Mouse (Mus musculus) urinary bladder, postnatal 4 days (tissue): ENCODE data around the gene Sema6c.
"Not testable (repeated sequence)": the region's sequence is repeated elsewhere in the genome, so short reads cannot be mapped to it uniquely, and the experiment has no call there.

Experiments used
- DNase-seq, 2 experiments: peaks; one replicate each; pipeline ENCODE4 v3.0.0; 2021 to 2022; ENCODE audit warnings: low spot score in 2 of 2

The Sema6c gene

DNA sequence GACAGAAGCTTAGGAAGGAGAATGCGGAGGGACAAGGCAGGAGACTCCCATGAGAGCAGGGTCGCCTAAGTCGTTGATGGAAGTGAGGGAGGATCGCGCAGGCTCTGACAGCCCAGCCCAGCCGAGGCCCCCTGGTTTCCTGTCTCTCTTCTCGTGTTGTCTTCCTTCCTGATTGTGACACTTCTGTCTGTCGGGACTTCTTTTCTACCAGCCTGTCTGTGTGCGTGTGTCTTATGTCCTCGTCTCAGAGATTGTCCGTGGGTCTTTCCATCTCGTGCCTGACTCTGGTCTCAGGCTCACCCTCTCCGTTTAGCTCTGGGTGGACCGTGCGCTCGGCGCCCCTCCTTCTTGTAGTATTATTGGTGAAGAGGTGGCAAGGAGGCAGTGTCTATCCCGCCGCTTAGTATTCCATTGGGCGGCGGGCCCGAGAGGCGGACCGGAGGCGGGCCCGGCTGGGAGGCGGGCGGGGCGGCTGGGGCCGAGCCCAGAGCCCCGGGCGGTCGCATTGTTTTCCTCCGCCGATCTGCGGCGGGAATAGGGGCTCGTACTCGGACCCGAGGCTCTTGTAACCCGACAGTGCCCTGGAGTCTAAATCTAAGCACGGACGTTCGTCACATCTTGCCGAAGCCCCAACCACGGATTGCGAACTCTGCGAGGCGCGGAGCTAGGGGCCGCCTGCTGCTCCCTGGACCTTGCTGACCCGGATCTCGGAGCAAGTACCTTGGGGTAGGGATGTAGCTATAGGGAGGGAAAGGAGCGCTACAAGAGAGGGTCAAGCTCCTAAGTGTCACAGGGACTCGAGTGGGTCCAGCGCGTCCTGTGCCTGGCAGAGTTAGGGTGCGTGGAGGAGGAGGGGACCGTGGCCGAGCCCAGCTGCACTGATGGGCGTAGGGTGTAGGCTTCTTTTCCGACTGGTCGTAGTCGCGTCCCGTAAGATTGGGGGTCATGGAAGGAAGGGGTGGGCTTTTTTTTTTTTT, at the start of gene Sema6c:
TSS of gene Sema6c (plus strand) at position 471 of the 977 bp plus-strand sequence.
- peak; percentile 87 to 91 for DNase-seq

DNA sequence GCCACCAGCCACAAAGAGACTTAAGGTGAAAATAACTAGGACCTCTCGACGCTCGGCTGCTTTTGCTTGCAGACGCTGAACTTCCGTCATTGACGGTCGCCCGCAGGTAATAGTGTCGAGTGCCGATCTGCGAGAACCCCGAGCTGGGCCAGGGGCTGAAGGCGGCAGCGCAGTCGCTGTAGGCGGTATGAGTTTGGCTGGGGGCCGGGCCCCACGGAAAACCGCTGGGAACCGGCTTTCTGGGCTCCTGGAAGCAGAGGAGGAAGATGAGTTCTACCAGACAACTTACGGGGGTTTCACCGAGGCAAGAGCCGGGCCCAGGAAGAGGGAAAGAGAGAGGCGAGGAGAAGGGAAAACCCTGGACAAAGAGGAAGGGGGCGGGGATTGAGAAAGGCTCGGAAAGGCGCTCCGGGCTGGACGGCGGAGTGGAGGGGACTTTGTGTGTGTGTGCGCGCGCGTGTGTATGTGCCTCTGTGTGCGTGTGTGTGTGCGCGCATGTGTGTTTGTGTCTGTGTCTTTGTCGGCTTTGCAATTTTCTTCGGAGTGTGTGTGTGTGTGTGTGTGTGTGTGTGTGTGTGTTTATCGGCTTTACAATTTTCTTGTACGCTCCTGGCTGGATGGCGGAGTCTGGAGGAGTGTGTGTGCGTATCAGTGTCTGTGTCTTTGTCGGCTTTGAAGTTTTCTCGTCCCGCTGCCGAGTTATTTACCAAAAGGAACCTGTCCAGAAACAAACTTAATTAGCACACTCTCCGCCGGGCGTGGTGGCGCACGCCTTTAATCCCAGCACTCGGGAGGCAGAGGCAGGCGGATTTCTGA, 49.1 kb upstream of the Sema6c start, which contains the start of gene Vps72:
TSS of gene Vps72 (plus strand) at position 112 of the 816 bp plus-strand sequence.
- peak; percentile 84 to 87 for DNase-seq

DNA sequence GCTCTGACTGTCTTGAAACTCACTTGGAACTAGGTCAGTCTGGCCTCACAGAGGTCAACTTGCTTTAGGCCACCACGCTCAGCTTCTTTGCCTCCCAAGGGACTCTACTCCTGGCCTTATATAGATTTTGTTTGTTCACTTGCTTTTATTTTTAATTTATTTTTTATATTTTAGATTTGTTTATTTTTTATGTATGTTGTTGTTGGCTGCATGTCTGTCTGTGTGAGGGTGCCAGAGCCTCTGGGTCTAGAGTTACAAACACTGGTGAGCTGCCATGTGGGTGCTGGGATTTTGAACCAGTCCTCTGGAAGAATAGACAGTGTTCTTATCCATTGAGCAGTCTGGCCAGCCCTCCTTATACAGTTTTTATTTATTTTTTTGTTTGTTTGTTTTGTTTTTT, 47.5 kb upstream of the Sema6c start:
- DNase-seq: no peak

DNA sequence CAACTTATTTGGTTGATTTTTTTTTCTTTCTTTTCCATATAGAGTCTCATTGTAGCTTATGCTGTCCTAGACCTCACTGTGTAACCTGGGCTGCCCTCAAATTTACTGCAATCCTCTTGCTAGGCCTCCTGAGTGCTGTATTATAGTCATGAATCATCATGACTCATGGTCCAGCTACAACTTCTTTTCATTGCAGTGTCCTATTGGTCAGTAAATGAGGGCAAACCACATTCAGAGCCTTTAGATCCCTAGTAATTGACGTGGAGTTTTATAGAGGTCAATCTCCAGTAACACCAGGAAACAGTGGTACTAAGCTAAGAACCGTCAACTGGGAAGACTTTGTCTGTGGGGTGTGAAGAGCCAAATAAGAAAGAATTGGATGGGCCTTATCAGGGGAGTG, 42.5 kb upstream of the Sema6c start:
- no peak for DNase-seq

DNA sequence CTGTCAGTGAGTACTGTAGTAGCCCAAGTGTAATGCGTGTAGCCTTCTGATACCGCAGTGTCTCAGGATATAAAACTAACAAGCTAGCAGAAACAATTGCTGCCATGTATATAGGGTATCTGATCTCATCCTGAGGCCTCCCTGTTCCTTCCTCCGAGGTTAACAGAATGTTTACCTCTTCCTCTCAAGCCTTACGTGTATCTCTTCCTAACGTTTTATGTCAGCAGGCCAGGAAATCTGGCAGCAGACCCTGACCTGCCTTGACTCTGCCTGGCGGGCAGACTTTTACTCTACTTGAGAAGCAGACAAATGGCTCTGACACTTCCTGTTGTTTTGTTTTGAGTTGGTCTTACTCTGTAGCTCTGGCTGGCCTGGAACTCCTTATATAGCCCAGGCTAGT, 38.7 kb upstream of the Sema6c start:
- no peak for DNase-seq

DNA sequence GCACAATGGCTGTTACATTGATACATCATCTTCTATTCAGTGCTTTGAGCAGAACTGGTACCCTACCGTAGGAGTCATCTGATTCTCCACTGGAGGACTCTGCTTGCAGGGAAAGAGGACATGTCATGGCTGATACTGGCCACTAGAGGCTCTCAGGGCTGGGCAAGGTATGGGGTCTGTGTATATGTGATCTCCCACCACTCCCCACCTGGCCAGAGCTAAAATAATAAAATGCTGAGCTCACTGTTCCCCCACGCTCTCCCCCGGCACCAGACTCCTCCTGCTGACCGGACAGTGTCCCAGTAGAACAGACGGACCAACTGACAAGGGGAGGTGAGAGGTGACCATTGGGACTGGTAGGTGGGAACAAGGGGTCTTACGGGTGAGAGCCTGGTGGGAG, 36.0 kb upstream of the Sema6c start, which contains the start of gene Tmod4:
TSS of gene Tmod4 (plus strand) at position 231 of the 400 bp plus-strand sequence.
- DNase-seq: no peak

DNA sequence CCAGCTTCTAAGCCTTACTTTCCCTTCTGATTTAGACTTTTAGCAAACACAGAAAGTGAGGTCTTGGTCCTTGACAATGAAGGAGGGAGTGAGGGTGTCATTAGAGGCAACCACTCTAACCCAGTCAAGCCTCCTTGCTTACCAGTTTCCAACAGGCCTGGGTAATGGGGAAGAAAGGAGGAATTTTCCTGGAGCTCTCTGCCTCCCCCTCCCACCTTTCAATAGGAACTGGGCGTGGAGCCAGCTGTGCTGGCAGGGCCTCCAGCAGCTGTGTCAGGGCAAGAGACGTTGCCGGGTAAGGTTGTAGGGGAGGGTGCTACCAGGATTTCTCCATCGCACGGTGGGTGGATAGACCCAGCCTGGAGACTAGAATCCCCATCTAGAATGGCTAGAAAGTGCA, 35.3 kb upstream of the Sema6c start:
- no peak for DNase-seq

DNA sequence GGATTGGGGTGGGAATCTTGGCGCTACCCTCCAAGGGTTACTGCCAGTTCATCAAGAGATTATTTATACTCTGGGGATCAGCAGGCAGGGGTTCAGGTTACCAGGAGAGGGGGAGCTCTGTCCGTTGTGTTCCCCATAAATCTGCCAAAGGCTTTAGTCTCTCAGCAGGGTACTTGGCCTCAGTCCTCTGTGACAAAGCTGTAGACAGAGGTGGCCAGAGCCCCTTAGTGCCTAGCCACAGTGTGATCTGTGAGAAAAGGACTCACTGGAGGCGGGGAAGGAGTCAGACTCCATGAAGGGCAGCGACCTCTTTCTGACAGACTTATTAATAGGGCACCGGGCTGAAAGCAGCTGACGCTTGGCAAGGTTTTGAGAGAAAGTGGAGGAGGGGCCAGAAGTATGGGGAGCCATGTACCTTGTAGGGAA, 31.0 kb upstream of the Sema6c start:
- DNase-seq: no peak

DNA sequence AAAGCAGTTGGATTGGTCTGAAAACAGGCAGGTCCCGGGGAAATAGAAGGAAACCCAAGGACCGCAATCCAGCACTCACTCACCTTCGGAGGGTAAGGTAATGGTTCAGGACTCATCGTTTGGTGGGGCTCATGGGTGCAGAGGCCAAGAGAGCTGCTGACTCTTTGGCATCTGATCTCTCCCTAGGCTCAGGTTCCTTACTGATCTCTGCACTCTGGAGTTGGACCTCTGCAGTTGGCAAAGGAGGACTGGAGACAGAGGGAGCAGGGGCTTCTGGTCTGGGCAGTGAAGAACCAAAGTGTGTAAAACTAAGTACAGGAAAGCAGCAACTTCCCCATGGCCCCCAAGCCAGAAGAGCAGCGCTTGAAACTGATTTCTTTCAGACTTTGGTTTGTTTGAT, 30.2 kb upstream of the Sema6c start:
- DNase-seq: no peak

DNA sequence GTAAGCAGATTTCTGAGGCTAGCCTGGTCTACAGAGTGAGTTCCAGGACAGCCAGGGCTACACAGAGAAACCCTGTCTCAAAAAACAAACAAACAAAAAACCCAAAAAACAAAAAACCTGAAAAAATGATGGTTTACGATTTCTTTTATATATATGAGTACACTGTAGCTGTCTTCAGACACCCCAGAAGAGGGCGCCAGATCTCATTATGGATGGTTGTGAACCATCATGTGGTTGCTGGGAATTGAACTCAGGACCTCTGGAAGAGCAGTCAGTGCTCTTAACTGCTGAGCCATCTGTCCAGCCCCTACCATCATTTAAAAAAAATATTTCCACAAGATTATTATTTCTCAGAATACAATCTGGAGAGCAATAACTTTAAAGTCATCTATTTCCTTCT, 27.9 kb upstream of the Sema6c start:
- DNase-seq: not testable (repeated sequence)

DNA sequence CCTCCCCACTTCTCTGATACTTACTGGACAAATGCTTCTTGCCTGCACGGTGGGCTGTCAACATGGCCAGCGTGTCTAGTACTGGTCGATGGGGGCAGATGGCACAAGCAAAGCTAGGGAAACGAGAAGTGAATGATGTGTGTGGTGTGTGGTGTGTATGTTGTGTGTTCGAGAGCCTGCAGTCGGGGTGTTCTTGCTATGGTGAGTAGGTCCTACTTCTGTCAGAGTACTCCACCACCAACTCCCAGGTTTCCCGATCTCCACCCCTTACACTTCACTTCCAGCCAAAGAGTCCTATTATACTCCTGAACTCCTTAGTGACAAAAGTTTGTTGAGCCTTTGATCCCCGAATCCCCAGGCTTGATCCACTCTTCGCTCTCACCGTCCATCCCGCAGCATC, 27.1 kb upstream of the Sema6c start:
- no peak for DNase-seq

DNA sequence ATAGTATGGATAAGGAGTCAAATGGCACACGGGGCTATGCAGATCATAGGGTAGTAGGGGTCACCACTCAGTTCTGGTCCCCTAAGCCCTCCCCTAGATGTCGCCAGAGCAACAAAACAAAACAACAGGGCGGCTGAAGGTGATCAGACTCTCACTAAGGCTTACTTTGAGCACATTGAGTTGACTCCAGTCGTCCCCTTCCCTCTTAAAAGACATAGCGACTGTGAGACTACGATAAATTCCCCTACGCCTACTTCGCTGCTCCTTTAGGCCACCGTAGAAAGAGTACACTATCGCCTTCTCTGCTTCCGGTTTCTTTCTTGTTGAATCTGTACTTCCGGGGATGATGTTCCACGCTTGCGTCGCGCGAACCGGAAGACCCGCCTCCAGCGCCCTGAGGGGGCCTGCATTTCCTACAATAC, 26.6 kb upstream of the Sema6c start, which contains the start of the genes Scnm1 and Lysmd1:
TSS of gene Scnm1 (minus strand) at position 332 of the 422 bp plus-strand sequence.
TSS of gene Lysmd1 (plus strand) at position 409 of the 422 bp plus-strand sequence.
- DNase-seq: peak; percentile 83 to 85

DNA sequence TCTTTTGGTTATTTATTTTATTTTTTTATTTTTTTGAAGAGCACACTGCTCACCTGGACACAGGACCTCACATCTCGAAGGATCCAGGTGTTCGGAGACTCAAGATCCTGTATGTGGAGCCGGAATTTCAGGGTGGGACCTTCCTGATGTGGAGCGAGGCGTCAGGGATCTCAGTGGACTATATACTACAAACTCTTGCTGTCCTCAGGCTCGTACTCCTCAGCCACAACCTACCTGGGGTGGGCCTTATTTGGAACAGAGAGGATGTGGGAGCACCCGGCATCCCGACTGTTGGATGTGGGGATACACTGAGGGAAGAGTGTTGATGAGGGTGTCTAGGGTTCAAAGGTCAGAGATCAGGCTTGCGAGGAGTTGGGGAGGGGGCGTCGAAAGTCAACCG, 26.1 kb upstream of the Sema6c start:
- DNase-seq: not testable (repeated sequence)

DNA sequence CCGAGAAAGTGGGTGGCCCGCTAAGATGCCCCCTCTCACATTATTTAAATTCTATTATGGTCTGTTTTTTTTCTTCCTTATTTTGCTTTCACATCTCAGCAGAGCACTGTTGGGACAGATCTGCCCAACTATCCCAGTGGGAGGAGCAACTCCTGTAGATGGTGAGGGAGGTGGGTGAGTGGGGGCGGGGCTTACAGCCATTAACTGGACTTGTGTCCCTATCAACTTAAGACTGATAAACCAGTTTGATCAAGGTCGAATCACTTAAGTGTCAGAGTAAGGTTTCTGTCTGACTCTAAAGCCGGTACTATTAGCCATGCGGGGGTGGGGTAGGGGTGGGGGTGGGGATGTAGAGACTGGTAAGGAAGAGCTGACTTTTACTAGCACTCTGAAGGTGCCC, 25.2 kb upstream of the Sema6c start:
- peak in 1 of 2 experiments; percentile 56 for DNase-seq

DNA sequence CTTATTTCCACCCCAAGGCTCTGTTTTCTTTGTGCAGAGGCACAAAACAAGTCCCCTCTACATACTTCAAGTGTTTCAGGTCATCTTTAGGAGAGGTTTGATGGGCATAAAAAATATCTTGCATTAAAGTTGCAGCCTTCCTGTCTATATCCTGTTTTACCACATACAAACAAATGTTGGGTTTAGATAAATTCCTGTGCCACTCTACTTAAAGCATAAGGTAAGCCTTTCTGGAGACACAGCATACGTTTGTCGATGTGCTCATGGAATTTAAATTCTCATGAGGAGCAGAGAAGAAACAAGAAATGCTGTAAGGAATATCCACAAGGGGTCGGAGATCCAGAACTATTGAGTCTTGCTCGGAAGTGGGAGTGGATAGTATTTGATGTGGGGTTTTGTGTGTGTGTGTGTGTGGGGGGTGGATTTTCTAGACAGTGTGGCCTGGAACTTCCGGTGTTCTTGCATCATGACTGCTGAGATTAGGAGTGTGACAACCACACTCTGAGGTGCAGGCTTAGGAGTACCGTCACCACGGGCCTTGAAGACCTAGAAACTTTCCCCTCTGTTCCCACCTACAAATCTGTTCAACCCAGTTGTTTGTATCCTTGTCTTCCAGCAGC, 24.7 kb upstream of the Sema6c start:
- DNase-seq: no peak

DNA sequence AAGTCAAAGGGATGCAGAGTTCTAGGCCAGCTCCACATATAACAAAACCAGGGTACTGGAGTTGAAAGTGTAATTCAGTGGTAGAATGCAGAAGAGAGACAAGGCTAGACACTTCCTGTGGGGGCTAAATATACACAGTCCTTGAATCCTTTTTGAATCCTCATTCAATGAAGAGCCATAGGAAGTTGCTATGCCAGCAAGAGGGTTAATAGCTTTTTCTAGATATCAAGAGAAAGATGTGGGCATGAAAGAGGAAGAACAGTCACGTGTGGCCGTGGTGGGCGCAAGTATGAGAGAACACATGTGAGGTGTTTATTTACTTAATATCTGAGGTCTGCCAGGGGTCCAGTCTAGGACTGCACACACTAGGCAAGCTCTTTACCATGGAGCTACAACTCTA, 23.9 kb upstream of the Sema6c start:
- no peak for DNase-seq

DNA sequence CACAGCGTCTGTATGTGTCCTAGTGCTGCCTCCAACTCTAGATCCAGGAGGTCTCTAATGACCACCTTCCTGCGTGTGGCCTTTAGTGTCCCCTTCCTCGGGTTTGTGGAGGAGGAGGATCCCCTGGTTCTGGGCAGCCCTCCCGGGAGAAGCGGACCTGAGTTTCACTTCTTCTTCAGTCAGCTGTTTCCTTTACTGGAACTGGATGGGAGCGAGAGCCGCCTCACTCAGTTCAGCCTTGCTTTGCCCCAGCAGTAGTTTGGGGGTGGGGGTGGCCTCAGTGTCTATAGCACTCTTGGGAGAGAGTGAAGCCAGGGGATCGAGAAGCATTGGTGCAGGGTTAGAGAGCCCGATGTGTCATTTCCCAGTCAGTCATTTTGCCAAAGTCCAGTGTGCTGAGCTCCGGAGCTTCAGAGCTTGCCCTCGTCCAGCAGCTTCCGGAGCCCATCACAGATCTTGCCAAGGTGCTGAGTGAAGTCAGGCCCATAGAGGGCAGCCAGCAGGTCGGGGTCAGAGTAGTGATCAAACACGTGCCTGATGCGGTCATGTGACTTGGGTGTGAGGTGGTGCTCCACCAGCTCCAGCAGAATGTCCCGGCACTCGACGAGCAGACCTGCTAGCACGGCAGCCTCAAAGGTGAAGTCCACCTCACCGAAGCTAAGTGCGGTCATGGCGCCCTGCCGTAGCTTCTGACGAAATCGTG, 20.5 kb upstream of the Sema6c start:
- no peak for DNase-seq

DNA sequence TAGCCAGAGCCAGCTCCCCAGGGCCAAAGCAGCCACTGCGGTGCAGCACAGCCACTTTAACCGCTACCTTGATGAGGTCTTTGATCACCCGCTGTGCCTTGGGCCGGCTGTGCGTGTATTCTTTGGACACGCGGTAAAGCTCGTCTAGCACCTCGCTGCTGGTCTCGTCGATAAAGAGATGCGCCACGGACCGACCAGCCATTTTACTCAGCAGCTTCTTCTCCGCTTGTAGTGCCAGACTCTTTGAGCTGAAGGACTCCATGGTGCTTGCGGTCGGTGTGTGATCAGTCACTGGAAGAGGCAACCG, 20.0 kb upstream of the Sema6c start:
- no peak for DNase-seq

DNA sequence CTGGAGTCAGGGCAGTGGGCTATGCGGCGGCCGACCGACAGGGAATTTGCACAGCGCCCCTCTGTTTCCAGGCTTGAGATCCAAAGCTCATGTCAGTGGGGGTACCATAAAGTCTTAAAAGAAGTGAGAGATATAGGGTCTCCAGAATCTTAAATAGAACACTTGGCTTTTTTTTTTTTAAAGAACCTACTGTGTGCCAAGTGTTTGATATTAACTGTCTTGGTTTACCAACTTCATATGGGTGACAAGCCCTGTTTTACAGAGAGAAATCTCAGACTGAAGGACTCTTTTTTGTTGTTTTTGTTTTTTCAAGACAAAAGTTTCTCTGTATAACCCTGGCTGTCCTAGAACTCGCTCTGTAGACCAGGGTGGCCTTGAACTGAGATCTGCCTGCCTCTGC, 19.5 kb upstream of the Sema6c start:
- DNase-seq: no peak

DNA sequence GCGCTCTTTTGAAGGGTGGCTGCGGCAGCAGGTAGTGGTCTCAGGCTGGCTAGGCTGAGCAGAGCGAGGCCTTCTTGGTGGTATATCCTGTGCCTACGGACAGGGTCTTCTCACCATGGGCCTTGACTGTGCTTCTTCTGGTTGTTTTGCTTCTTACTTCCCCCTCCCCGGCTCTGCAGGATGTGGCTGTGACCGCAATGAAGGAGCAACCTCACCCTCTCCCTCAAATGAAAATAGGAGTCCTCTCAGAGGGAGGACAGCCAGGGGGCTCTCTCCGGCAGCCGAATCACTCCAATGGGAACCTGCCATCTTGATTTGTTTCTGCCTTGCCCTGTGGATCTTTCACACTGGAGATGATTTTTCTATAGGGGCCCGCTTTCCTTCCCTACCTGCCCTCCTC, 18.8 kb upstream of the Sema6c start:
- no peak for DNase-seq

DNA sequence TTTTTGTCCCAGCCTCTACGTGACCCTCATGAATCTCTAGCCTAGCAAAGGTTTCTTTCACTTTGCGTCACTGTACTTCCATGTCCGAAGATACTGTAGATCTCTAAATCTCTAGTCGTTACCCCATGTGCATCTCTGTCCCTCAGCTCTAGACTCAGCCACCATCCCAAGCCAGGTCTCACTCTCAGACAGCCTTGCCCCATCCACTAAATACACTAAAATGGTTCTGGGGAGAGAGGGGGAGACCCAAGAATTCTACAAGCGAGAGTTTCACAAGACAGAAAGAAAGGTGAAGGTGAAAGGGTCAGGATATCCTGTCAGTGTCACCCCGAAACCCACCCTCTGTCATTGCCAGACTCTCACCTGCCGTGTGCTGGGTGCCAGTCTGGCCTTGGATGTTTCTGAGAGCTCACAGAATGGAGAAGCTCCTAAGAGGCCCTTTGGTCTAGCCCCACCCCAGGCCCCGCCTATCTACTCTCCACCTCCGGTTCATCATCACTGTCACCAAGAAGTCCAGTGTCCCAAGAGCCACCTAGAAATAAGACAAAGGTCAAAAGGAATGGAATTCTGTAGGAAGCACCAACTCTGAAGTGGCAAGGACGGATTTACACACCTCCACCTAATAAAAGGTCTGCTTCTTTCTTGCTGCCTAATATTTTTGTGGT, 18.2 kb upstream of the Sema6c start, which contains the start of gene Tnfaip8l2:
TSS of gene Tnfaip8l2 (minus strand) at position 409 of the 665 bp plus-strand sequence.
- DNase-seq: no peak
